Mouse (Mus musculus) CH12.LX (cell line): ENCODE results near the gene Kirrel2. TPM values are rescaled to one million over a fixed set of nuclear protein-coding genes. Genes with fewer than 3 reads are reported as not detected.
A peak's percentile ranks its signal among the peaks of the same experiment; 100 is the strongest.

ENCODE experiments used
- DNase-seq: peaks from one replicate; pipeline ENCODE4 v3.0.0-alpha.2; 2013; ENCODE audit errors: extremely low read depth
- H3K27ac ChIP-seq: 2 replicates; pipeline ENCODE4 v1.5.1; 2012; ENCODE audit warnings: low read depth, mild to moderate bottlenecking, control low read depth, moderate library complexity; ENCODE audit not compliant: insufficient read depth
- H3K27me3 ChIP-seq: replicated peaks from 2 replicates; pipeline ENCODE3; 2012; ENCODE audit warnings: inconsistent platforms
- H3K36me3 ChIP-seq, 2 experiments: replicated peaks in 1 of 2; 2 replicates each; pipeline versions ENCODE3 to v1.6.1; 2012; ENCODE audit warnings: inconsistent platforms in 1 of 2, low read length in 1 of 2, mild to moderate bottlenecking in 1 of 2, mixed read lengths in 1 of 2, moderate library complexity in 1 of 2; ENCODE audit not compliant: control insufficient read depth in 1 of 2, insufficient read depth in 1 of 2
- H3K4me1 ChIP-seq, 2 experiments: 2 replicates each; pipeline ENCODE4 v1.6.1; 2012; ENCODE audit warnings: inconsistent platforms in 1 of 2, moderate library complexity in 1 of 2; ENCODE audit not compliant: insufficient read depth in 2 of 2, control insufficient read depth in 1 of 2
- H3K4me2 ChIP-seq: 2 replicates; pipeline ENCODE4 v1.6.1; 2012; ENCODE audit warnings: low read depth, mild to moderate bottlenecking, control low read depth; ENCODE audit not compliant: poor library complexity, insufficient read depth, severe bottlenecking
- H3K4me3 ChIP-seq, 3 experiments: fragments of 150-350 bp in 1 of 3; sonication (generic) in 1 of 3; replicated peaks in 1 of 3; 2 replicates each; pipeline versions ENCODE3 to v1.5.1; 2011 to 2012; ENCODE audit warnings: low read depth in 2 of 3, low read length in 2 of 3, mild to moderate bottlenecking in 2 of 3, moderate library complexity in 2 of 3, control low read depth in 1 of 3, improper control_type of control experiment in 1 of 3, inconsistent platforms in 1 of 3, mixed read lengths in 1 of 3; ENCODE audit not compliant: poor library complexity in 1 of 3
- H3K79me2 ChIP-seq: replicated peaks from 2 replicates; pipeline ENCODE4 v1.6.1; 2012; ENCODE audit warnings: mild to moderate bottlenecking, moderate library complexity; ENCODE audit not compliant: control insufficient read depth, poor library complexity, insufficient read depth, severe bottlenecking; ENCODE audit errors: extremely low read depth
- H3K9ac ChIP-seq: 2 replicates; pipeline ENCODE4 v1.6.1; 2012; ENCODE audit warnings: low read depth, mild to moderate bottlenecking, control low read depth, moderate library complexity; ENCODE audit not compliant: insufficient read depth
- H3K9me3 ChIP-seq: replicated peaks from 2 replicates; pipeline ENCODE3; 2012; ENCODE audit warnings: low read length, inconsistent platforms, mixed read lengths
- BHLHE40 ChIP-seq: IDR thresholded peaks from 2 replicates; pipeline ENCODE4 v1.6.1; 2011; ENCODE audit warnings: mild to moderate bottlenecking, low read depth, low read length, improper control_type of control experiment
- CHD1 ChIP-seq: IDR thresholded peaks from 2 replicates; pipeline ENCODE4 v1.6.1; 2012; ENCODE audit warnings: low read depth, low read length, improper control_type of control experiment, inconsistent platforms
- CHD2 ChIP-seq: IDR thresholded peaks from 2 replicates; pipeline ENCODE4 v1.6.1; 2011; ENCODE audit warnings: low read length, improper control_type of control experiment
- CTCF ChIP-seq, 2 experiments: IDR thresholded peaks in 1 of 2; conservative IDR thresholded peaks in 1 of 2; 2 replicates each; pipeline ENCODE4 v1.5.1; 2011 to 2012; ENCODE audit warnings: low read depth in 2 of 2, low read length in 2 of 2, improper control_type of control experiment in 1 of 2, inconsistent platforms in 1 of 2, mild to moderate bottlenecking in 1 of 2, moderate library complexity in 1 of 2
- E2F4 ChIP-seq: IDR thresholded peaks from 2 replicates; pipeline ENCODE4 v1.6.1; 2011; ENCODE audit warnings: low read depth, low read length, improper control_type of control experiment; ENCODE audit not compliant: insufficient replicate concordance
- ELF1 ChIP-seq: IDR thresholded peaks from 2 replicates; pipeline ENCODE4 v1.6.1; 2014; ENCODE audit warnings: low read depth, mild to moderate bottlenecking, inconsistent platforms, low read length, improper control_type of control experiment
- EP300 ChIP-seq: IDR thresholded peaks from 2 replicates; pipeline ENCODE4 v1.6.1; 2011; ENCODE audit warnings: low read length, improper control_type of control experiment
- GABPA ChIP-seq: IDR thresholded peaks from 2 replicates; pipeline ENCODE4 v1.6.1; 2012; ENCODE audit warnings: low read depth, low read length, improper control_type of control experiment, inconsistent platforms; ENCODE audit not compliant: insufficient replicate concordance
- HCFC1 ChIP-seq: IDR thresholded peaks from 2 replicates; pipeline ENCODE4 v1.6.1; 2012; ENCODE audit warnings: low read depth, mild to moderate bottlenecking, inconsistent platforms, low read length, improper control_type of control experiment
- IRF4 ChIP-seq: IDR thresholded peaks from 2 replicates; pipeline ENCODE4 v1.6.1; 2014; ENCODE audit warnings: low read depth, mild to moderate bottlenecking, inconsistent platforms, low read length, improper control_type of control experiment
- JUN ChIP-seq: IDR thresholded peaks from 2 replicates; pipeline ENCODE4 v1.6.1; 2011; ENCODE audit warnings: low read depth, mild to moderate bottlenecking, low read length, improper control_type of control experiment, moderate library complexity; ENCODE audit not compliant: insufficient read depth
- JUND ChIP-seq: conservative IDR thresholded peaks from 2 replicates; pipeline ENCODE4 v1.6.1; 2011; ENCODE audit warnings: low read depth, low read length, improper control_type of control experiment
- KAT2A ChIP-seq: IDR thresholded peaks from 2 replicates; pipeline ENCODE4 v1.6.1; 2012; ENCODE audit warnings: low read length, improper control_type of control experiment, inconsistent platforms; ENCODE audit not compliant: insufficient replicate concordance
- MAFK ChIP-seq: IDR thresholded peaks from 2 replicates; pipeline ENCODE4 v1.6.1; 2011; ENCODE audit warnings: low read length, improper control_type of control experiment; ENCODE audit not compliant: insufficient replicate concordance
- MAX ChIP-seq: IDR thresholded peaks from 2 replicates; pipeline ENCODE4 v1.6.1; 2011; ENCODE audit warnings: low read length, improper control_type of control experiment
- MAZ ChIP-seq: IDR thresholded peaks from 2 replicates; pipeline ENCODE4 v1.6.1; 2012; ENCODE audit warnings: low read depth, mild to moderate bottlenecking, inconsistent platforms, low read length, improper control_type of control experiment, moderate library complexity
- MEF2A ChIP-seq: IDR thresholded peaks from 2 replicates; pipeline ENCODE4 v1.6.1; 2014; ENCODE audit warnings: low read depth, mild to moderate bottlenecking, inconsistent platforms, low read length, improper control_type of control experiment, borderline replicate concordance
- MXI1 ChIP-seq: IDR thresholded peaks from 2 replicates; pipeline ENCODE4 v1.6.1; 2011; ENCODE audit warnings: mild to moderate bottlenecking, low read depth, low read length, improper control_type of control experiment
- MYC ChIP-seq: IDR thresholded peaks from 2 replicates; pipeline ENCODE4 v1.6.1; 2011; ENCODE audit warnings: low read depth, mild to moderate bottlenecking, improper control_type of control experiment, low read length
- NELFE ChIP-seq: IDR thresholded peaks from 2 replicates; pipeline ENCODE4 v1.6.1; 2011; ENCODE audit warnings: low read depth, low read length, improper control_type of control experiment
- NRF1 ChIP-seq: IDR thresholded peaks from 2 replicates; pipeline ENCODE4 v1.6.1; 2014; ENCODE audit warnings: low read depth, mild to moderate bottlenecking, inconsistent platforms, low read length, improper control_type of control experiment, moderate library complexity
- PAX5 ChIP-seq: IDR thresholded peaks from 2 replicates; pipeline ENCODE4 v1.6.1; 2012; ENCODE audit warnings: low read length, inconsistent platforms, mixed read lengths
- POLR2A ChIP-seq: IDR thresholded peaks from 2 replicates; pipeline ENCODE4 v1.6.1; 2011; ENCODE audit warnings: low read depth, mild to moderate bottlenecking, improper control_type of control experiment, low read length
- POLR2AphosphoS2 ChIP-seq: IDR thresholded peaks from 2 replicates; pipeline ENCODE4 v1.6.1; 2011; ENCODE audit warnings: low read depth, low read length, improper control_type of control experiment
- RAD21 ChIP-seq: IDR thresholded peaks from 2 replicates; pipeline ENCODE4 v1.6.1; 2011; ENCODE audit warnings: low read depth, mild to moderate bottlenecking, low read length, improper control_type of control experiment, moderate library complexity
- RCOR1 ChIP-seq: conservative IDR thresholded peaks from 2 replicates; pipeline ENCODE4 v1.6.1; 2012; ENCODE audit warnings: low read depth, mild to moderate bottlenecking, inconsistent platforms, low read length, improper control_type of control experiment
- SIN3A ChIP-seq: IDR thresholded peaks from 2 replicates; pipeline ENCODE4 v1.6.1; 2012; ENCODE audit warnings: low read length, improper control_type of control experiment, inconsistent platforms
- SMC3 ChIP-seq: IDR thresholded peaks from 2 replicates; pipeline ENCODE4 v1.6.1; 2011; ENCODE audit warnings: low read depth, low read length, improper control_type of control experiment
- TBP ChIP-seq: conservative IDR thresholded peaks from 2 replicates; pipeline ENCODE4 v1.6.1; 2011; ENCODE audit warnings: low read depth, low read length, improper control_type of control experiment
- UBTF ChIP-seq: IDR thresholded peaks from 2 replicates; pipeline ENCODE4 v1.6.1; 2012; ENCODE audit warnings: low read depth, mild to moderate bottlenecking, inconsistent platforms, low read length, improper control_type of control experiment, moderate library complexity
- USF1 ChIP-seq: IDR thresholded peaks from 2 replicates; pipeline ENCODE4 v1.6.1; 2014; ENCODE audit warnings: low read depth, mild to moderate bottlenecking, inconsistent platforms, low read length, improper control_type of control experiment
- USF2 ChIP-seq: conservative IDR thresholded peaks from 2 replicates; pipeline ENCODE4 v1.6.1; 2011; ENCODE audit warnings: low read depth, low read length, improper control_type of control experiment
- ZC3H11A ChIP-seq: IDR thresholded peaks from 2 replicates; pipeline ENCODE4 v1.6.1; 2012; ENCODE audit warnings: low read depth, mild to moderate bottlenecking, inconsistent platforms, low read length, improper control_type of control experiment
- ZKSCAN1 ChIP-seq: IDR thresholded peaks from 2 replicates; pipeline ENCODE4 v1.6.1; 2012; ENCODE audit warnings: low read depth, inconsistent platforms, low read length, improper control_type of control experiment, borderline replicate concordance
- ZMIZ1 ChIP-seq: IDR thresholded peaks from 2 replicates; pipeline ENCODE4 v1.6.1; 2012; ENCODE audit warnings: low read depth, mild to moderate bottlenecking, inconsistent platforms, low read length, improper control_type of control experiment
- ZNF384 ChIP-seq: IDR thresholded peaks from 2 replicates; pipeline ENCODE4 v1.6.1; 2012; ENCODE audit warnings: low read depth, low read length, improper control_type of control experiment, inconsistent platforms
- dilution Hi-C: fragments of 300-500 bp; cut with MboI; formaldehyde crosslinking; loops from 2 replicates; pipeline ENCODE4 v1.14.3; 2020; ENCODE audit warnings: low sequenced_read_pairs; ENCODE audit not compliant: extremely low pct_unique_long_range_greater_than_20kb, extremely low pct_ligation_motif_present
- in situ Hi-C: fragments of 300-500 bp; cut with MboI; formaldehyde crosslinking; loops from 3 replicates; pipeline ENCODE4 v1.14.3; 2019; ENCODE audit warnings: low sequenced_read_pairs, low pct_ligation_motif_present, low pct_unique_long_range_greater_than_20kb, mixed read lengths
- polyA plus RNA-seq: library from polyadenylated mRNA; unstranded; fragments of >175 nt; gene quantifications from 2 replicates; pipeline ENCODE4 v1.2.1, GENCODE M21; 2012; ENCODE audit warnings: low read depth; ENCODE audit not compliant: insufficient read length
- total RNA-seq, 2 experiments: library from RNA; depleted of rRNA; stranded (reverse); fragments of 300-350 nt in 1 of 2; fragments of >200 nt in 1 of 2; gene quantifications; 2 replicates each; pipeline ENCODE4 v1.2.3; 2012 to 2014

The Kirrel2 gene
- total and polyA plus RNA-seq, 3 experiments, result not detected

DNA sequence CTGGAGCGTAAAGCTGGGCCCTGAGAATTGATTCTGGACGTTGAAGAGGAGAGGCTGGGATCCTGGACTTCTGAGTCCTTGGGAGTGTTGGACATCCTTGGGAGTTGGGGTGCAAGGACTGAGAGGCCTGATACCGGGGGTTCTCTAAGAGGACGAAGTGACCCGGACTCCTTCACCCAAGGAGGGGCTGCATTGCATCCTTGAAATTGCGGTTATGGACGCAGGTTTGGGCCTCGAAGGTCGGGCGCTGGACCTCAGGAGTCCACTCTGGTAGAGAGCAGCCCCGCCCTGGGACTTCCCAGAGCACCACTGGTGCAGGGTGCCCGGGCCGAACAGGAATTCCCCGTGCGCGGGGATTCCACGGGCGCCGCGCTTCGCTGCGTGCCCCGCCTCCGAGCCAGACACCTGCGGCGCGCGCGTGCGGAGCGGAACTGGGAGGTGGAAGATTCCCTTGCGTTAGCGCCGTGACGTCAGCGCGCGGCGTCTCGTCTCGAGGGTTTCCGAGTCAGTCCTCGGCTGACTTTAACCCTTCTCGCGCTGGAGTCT is 35.5 kb downstream of the Kirrel2 start (continued):
- TF ChIP-seq ZC3H11A (no peak), RCOR1 (peak; percentile 74), ZMIZ1 (no peak), SIN3A (peak; percentile 90), EP300 (peak; percentile 73), USF1 (no peak), GABPA (no peak)

DNA sequence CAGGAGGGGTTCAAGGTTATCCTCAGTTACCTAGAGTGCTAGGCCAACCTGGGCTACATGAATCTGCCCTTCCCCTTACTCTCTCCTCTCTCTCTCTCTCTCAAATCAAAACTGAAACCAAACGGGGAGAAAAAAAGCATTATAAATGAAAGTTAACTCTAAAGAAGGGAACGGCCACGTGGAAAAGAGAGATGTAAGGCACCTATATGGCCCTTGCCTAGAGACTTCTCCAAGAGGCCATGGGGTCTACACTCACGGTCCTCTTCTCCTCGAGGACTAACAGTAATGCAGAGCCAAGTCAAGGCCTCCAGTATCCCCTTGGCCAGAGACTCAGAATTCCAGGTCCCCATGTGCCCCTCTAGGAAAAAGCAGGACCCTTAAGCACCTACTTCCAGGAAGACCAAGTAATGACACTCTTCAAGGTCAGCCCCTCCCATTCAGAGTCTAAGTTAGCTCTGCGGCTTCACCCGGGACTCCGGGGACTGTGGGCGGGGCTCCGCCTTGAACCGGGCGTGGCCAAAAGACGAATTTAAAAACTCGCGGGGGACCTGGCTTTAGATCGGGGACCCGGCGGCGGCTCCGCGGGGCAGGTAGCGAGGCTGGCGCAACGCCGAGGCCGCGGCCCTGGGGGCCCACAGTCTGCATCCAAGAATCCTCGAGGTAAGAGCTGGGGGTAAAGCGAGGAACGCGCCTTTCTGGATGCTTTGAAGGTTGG is 36.2 kb downstream of the Kirrel2 start, which contains the start of gene Nfkbid:
Gene Nfkbid (plus strand): TSS at position 558 of the 715 bp plus-strand sequence.
- no peaks in the 10 kb centered on the region for H3K27me3 ChIP-seq
- H3K9ac ChIP-seq, result peak within 1 kb of the TSS; percentile 96
- in situ Hi-C loops, result no loop called here
- H3K4me3 ChIP-seq, result peak within 1 kb of the TSS; percentile 85 to 95 (median 93)
- peak; percentile 85 for DNase-seq
- peak within 1 kb of the TSS; percentile 88 for H3K27ac ChIP-seq
- H3K9me3 ChIP-seq, result peaks cover 8% of the 10 kb centered on the region
- peaks cover 27 to 43% of the 10 kb centered on the region in 2 experiments for H3K36me3 ChIP-seq
- peaks cover 22% of the 10 kb centered on the region for H3K79me2 ChIP-seq
- peaks cover 9 to 68% of the 10 kb centered on the region in 2 experiments for H3K4me1 ChIP-seq
- dilution Hi-C loops, result no loop called here
- H3K4me2 ChIP-seq, result peak within 1 kb of the TSS; percentile 82
- TF ChIP-seq RAD21 (no peak), MAX (0 out of 2 replicates have a peak, but pooled peaks have one; percentile 64), IRF4 (peak; percentile 21; the same call in 1 of the 2 replicates), UBTF (no peak), MAZ (no peak), SIN3A (peak; percentile 56), ZC3H11A (no peak), CHD1 (no peak), TBP (peak; percentile 71; the same call in 1 of the 2 replicates), E2F4 (no peak), CHD2 (no peak), NELFE (peak; percentile 95), HCFC1 (0 out of 2 replicates have a peak, but pooled peaks have one; percentile 20), POLR2A (peak; percentile 98), BHLHE40 (no peak; the same call in 1 of the 2 replicates), MXI1 (0 out of 2 replicates have a peak, but pooled peaks have one; percentile 52), MAFK (peak; percentile 24; the same call in 1 of the 2 replicates), EP300 (peak; percentile 46), USF2 (no peak), POLR2AphosphoS2 (peak; percentile 83), ELF1 (peak; percentile 32; the same call in 1 of the 2 replicates), JUN (no peak), ZNF384 (peak; percentile 56), PAX5 (no peak), NRF1 (peak; percentile 13; the same call in 1 of the 2 replicates), ZMIZ1 (peak; percentile 97), CTCF (conservative IDR thresholded peaks at IDR 0.05 in 1 of 2, IDR thresholded peaks at IDR 0.05 in 1 of 2; ENCODE audit: low read depth in 2 of 2, low read length in 2 of 2) (no peak), MEF2A (no peak), ZKSCAN1 (no peak), USF1 (no peak), MYC (peak; percentile 85), KAT2A (no peak), SMC3 (no peak), JUND (0 out of 2 replicates have a peak, but pooled peaks have one; percentile 18)
